Mouse (Mus musculus): ENCODE results near the gene Arhgap42.

DNA sequence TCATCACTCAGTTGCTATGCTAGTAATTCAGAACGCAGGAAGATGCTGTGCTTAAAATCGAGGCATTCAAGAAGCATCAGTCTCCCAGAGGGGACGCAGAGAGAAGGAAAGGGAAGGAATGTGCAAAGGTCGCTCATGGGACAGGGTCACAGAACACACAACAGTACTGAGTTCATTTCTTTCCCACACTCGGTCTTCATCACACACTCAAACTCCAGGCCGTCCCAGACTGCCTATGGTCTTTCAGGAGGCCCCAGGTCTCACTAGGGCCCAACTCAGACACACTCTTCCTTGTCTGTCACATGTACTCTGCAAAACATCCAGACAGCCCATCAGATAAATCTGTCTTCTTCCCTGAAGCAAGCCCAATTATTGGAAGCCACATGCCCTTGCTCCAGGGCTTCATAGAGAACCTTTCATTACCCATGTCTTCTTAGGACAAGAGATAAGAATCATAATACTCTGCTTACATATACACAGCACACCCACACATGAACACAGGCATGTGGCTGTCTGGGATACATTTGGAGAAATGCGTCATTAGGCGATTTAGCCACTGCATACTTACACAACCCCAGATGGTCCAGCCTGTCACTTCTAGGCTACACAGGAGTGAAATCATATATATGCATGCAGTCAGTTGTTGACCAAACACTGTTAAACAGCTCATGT is 39.6 kb downstream of the Arhgap42 start:
- TF ChIP-seq CTCF (conservative IDR thresholded peaks at IDR 0.05; ENCODE audit: low read length) (no peak), NANOG (IDR thresholded peaks at IDR 0.05; ENCODE audit: borderline replicate concordance, low read length) (no peak)

Data from E14TG2a.4 (cell line).